Mouse (Mus musculus): ENCODE measurements around the gene Tecpr2. TPM values are rescaled to one million over a fixed set of nuclear protein-coding genes. Genes with fewer than 3 reads are reported as not detected.
A peak's percentile ranks its signal among the peaks of the same experiment; 100 is the strongest.
"Not testable (repeated sequence)": the region's sequence is repeated elsewhere in the genome, so short reads cannot be mapped to it uniquely, and the experiment has no call there.

Gene Tecpr2
- total and polyA plus RNA-seq, 2 experiments from 2014 or later, result 4.9 to 22.9 TPM

GRCm38 (mm10) chr12:110851414-110851813 is 37.6 kb upstream of the Tecpr2 start:
- peak overlapping the region; percentile 79 for H3K4me2 ChIP-seq (ENCODE audit: low read depth, low read length, poor library complexity, severe bottlenecking)
- H3K27me3 ChIP-seq (ENCODE audit: insufficient read depth, low read length), result peaks cover 2% of the 10 kb centered on the region; the same call in 1 of the 2 replicates
- no peak for ATAC-seq (ENCODE audit: low FRiP score)
- 82% methylated on average over 12 of the region's 12 CpGs for WGBS
- no peak overlapping the region for H3K9ac ChIP-seq (replicated peaks; ENCODE audit: low read length, poor library complexity, severe bottlenecking)
- no peak for TF ChIP-seq CTCF (IDR thresholded peaks at IDR 0.05)
- no peak for DNase-seq (ENCODE audit: low spot score)
- no peak overlapping the region for H3K4me3 ChIP-seq (ENCODE audit: low read depth, low read length)
- H3K27ac ChIP-seq (ENCODE audit: low read depth, low read length), result no peak overlapping the region
- peaks cover 14% of the 10 kb centered on the region for H3K36me3 ChIP-seq (ENCODE audit: insufficient read depth, low read length)
- peaks cover 11% of the 10 kb centered on the region for H3K4me1 ChIP-seq (ENCODE audit: insufficient read depth, low read length)
- H3K9me3 ChIP-seq (ENCODE audit: low read length), result no peaks in the 10 kb centered on the region

- no peak for ATAC-seq (ENCODE audit: low FRiP score)
Measured at GRCm38 (mm10) chr12:110851923-110852322, 37.1 kb upstream of the Tecpr2 start.

GRCm38 (mm10) chr12:110854786-110855737 is 34.0 kb upstream of the Tecpr2 start:
- DNase-seq (ENCODE audit: low spot score), result no peak
- no peak for TF ChIP-seq CTCF (IDR thresholded peaks at IDR 0.05)
- H3K9me3 ChIP-seq (ENCODE audit: low read length), result no peaks in the 10 kb centered on the region
- H3K27ac ChIP-seq (ENCODE audit: low read depth, low read length), result no peak overlapping the region
- H3K36me3 ChIP-seq (ENCODE audit: insufficient read depth, low read length), result peaks cover 14% of the 10 kb centered on the region
- no peak for ATAC-seq (ENCODE audit: low FRiP score)
- H3K9ac ChIP-seq (replicated peaks; ENCODE audit: low read length, poor library complexity, severe bottlenecking), result no peak overlapping the region
- H3K4me2 ChIP-seq (ENCODE audit: low read depth, low read length, poor library complexity, severe bottlenecking), result no peak overlapping the region
- H3K27me3 ChIP-seq (ENCODE audit: insufficient read depth, low read length), result no peaks in the 10 kb centered on the region
- 87% methylated on average over 32 of the region's 32 CpGs for WGBS
- H3K4me3 ChIP-seq (ENCODE audit: low read depth, low read length), result no peak overlapping the region
- H3K4me1 ChIP-seq (ENCODE audit: insufficient read depth, low read length), result peaks cover 11% of the 10 kb centered on the region

More at GRCm38 (mm10) chr12:110851923-110852322, 37.1 kb upstream of the Tecpr2 start:
- no peak overlapping the region for H3K9ac ChIP-seq (replicated peaks; ENCODE audit: low read length, poor library complexity, severe bottlenecking)
- H3K27me3 ChIP-seq (ENCODE audit: insufficient read depth, low read length), result no peaks in the 10 kb centered on the region; the same call in 1 of the 2 replicates
- H3K36me3 ChIP-seq (ENCODE audit: insufficient read depth, low read length), result peaks cover 14% of the 10 kb centered on the region
- no peak for DNase-seq (ENCODE audit: low spot score)
- no peak for TF ChIP-seq CTCF (IDR thresholded peaks at IDR 0.05)
- H3K27ac ChIP-seq (ENCODE audit: low read depth, low read length), result no peak overlapping the region
- H3K4me2 ChIP-seq (ENCODE audit: low read depth, low read length, poor library complexity, severe bottlenecking), result no peak overlapping the region
- no peak overlapping the region for H3K4me3 ChIP-seq (ENCODE audit: low read depth, low read length)
- WGBS, result 84% methylated on average over 1 of the region's 1 CpGs
- H3K4me1 ChIP-seq (ENCODE audit: insufficient read depth, low read length), result peaks cover 11% of the 10 kb centered on the region
- H3K9me3 ChIP-seq (ENCODE audit: low read length), result no peaks in the 10 kb centered on the region

- WGBS, result 90% methylated on average over 7 of the region's 7 CpGs
- DNase-seq (ENCODE audit: low spot score) (no peak), ATAC-seq (ENCODE audit: low FRiP score) (no peak)
- no peak for TF ChIP-seq CTCF (IDR thresholded peaks at IDR 0.05)
- Histone ChIP-seq H3K4me3 (ENCODE audit: low read depth, low read length) (no peak overlapping the region), H3K36me3 (ENCODE audit: insufficient read depth, low read length) (peaks cover 18% of the 10 kb centered on the region), H3K9ac (replicated peaks; ENCODE audit: low read length, poor library complexity, severe bottlenecking) (no peak overlapping the region), H3K9me3 (ENCODE audit: low read length) (no peaks in the 10 kb centered on the region), H3K4me1 (ENCODE audit: insufficient read depth, low read length) (no peaks in the 10 kb centered on the region), H3K27me3 (ENCODE audit: insufficient read depth, low read length) (no peaks in the 10 kb centered on the region), H3K4me2 (ENCODE audit: low read depth, low read length, poor library complexity, severe bottlenecking) (no peak overlapping the region), H3K27ac (ENCODE audit: low read depth, low read length) (no peak overlapping the region)
Measured at GRCm38 (mm10) chr12:110857196-110857595, 31.9 kb upstream of the Tecpr2 start.

- H3K4me1 ChIP-seq (ENCODE audit: insufficient read depth, low read length); ATAC-seq (ENCODE audit: low FRiP score); H3K4me2 ChIP-seq (ENCODE audit: low read depth, low read length, poor library complexity, severe bottlenecking); H3K27ac ChIP-seq (ENCODE audit: low read depth, low read length); H3K4me3 ChIP-seq (ENCODE audit: low read depth, low read length); H3K9ac ChIP-seq (replicated peaks; ENCODE audit: low read length, poor library complexity, severe bottlenecking); DNase-seq (ENCODE audit: low spot score); H3K9me3 ChIP-seq (ENCODE audit: low read length); H3K27me3 ChIP-seq (ENCODE audit: insufficient read depth, low read length): not testable (repeated sequence)
- peaks cover 18% of the 10 kb centered on the region for H3K36me3 ChIP-seq (ENCODE audit: insufficient read depth, low read length)
- 97% methylated on average over 15 of the region's 15 CpGs for WGBS
Measured at GRCm38 (mm10) chr12:110858681-110859080, 30.4 kb upstream of the Tecpr2 start.

- ATAC-seq (ENCODE audit: low FRiP score), result no peak
- H3K4me1 ChIP-seq (ENCODE audit: insufficient read depth, low read length), result no peaks in the 10 kb centered on the region
- TF ChIP-seq CTCF (IDR thresholded peaks at IDR 0.05), result no peak
- H3K4me2 ChIP-seq (ENCODE audit: low read depth, low read length, poor library complexity, severe bottlenecking), result no peak overlapping the region
- H3K9me3 ChIP-seq (ENCODE audit: low read length), result no peaks in the 10 kb centered on the region
- H3K36me3 ChIP-seq (ENCODE audit: insufficient read depth, low read length), result peaks cover 18% of the 10 kb centered on the region
- DNase-seq (ENCODE audit: low spot score), result no peak
- H3K4me3 ChIP-seq (ENCODE audit: low read depth, low read length), result no peak overlapping the region
- H3K27ac ChIP-seq (ENCODE audit: low read depth, low read length), result no peak overlapping the region
- no peaks in the 10 kb centered on the region for H3K27me3 ChIP-seq (ENCODE audit: insufficient read depth, low read length)
- H3K9ac ChIP-seq (replicated peaks; ENCODE audit: low read length, poor library complexity, severe bottlenecking), result no peak overlapping the region
Measured at GRCm38 (mm10) chr12:110860293-110860692, 28.8 kb upstream of the Tecpr2 start.
